Mouse (Mus musculus): ENCODE measurements at regions not wholly inside any gene's neighbourhood (a gene's known extent, or its start where the extent isn't known, plus 50 kb on each side); places are given as distances from the start of the nearest gene placed in this dataset.

DNA sequence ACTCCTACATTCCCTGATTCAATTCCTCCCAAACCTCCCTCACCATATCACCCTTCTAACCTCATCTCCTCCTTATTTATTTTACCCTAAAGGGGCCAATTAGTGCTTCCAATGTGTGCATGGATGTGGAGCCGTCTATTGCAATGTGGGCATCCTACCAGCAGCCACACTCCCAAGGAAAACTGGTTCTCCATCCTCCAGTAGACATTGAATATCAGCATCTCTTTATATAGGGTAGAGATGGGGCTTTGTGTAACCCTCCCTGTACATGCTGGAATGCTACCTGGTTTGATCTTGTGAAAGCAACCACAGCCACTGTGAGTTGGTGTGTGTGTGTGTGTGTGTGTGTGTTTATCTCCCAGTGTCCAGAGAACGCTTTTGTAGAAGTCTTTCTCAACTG is 126.5 kb downstream of the Fam124b start:
- H3K36me3 ChIP-seq (ENCODE audit: control insufficient read depth, insufficient read depth, low read length): no peaks in the 10 kb centered on the region
- H3K4me3 ChIP-seq: no peak overlapping the region
- no peaks in the 10 kb centered on the region for H3K4me1 ChIP-seq (ENCODE audit: control insufficient read depth, insufficient read depth, low read length)
- H3K27me3 ChIP-seq (ENCODE audit: control insufficient read depth, insufficient read depth, low read length): no peaks in the 10 kb centered on the region
- no peak for TF ChIP-seq CTCF (IDR thresholded peaks at IDR 0.05)
- TF ChIP-seq POLR2A (IDR thresholded peaks at IDR 0.05; ENCODE audit: insufficient read depth, low read depth, low read length): no peak
- TF ChIP-seq EP300 (IDR thresholded peaks at IDR 0.05; ENCODE audit: insufficient read depth, low read depth, low read length): no peak
- H3K79me2 ChIP-seq (replicated peaks; ENCODE audit: control insufficient read depth, insufficient read depth, low read length): no peaks in the 10 kb centered on the region
- 59% methylated on average over 2 of the region's 2 CpGs for WGBS
- DNase-seq: no peak
- intact Hi-C loops (cut with DNase I): no loop called here
- no peak overlapping the region for H3K9ac ChIP-seq (ENCODE audit: low read depth, low read length)
- H3K27ac ChIP-seq: no peak overlapping the region; the same call in 1 of the 2 replicates

DNA sequence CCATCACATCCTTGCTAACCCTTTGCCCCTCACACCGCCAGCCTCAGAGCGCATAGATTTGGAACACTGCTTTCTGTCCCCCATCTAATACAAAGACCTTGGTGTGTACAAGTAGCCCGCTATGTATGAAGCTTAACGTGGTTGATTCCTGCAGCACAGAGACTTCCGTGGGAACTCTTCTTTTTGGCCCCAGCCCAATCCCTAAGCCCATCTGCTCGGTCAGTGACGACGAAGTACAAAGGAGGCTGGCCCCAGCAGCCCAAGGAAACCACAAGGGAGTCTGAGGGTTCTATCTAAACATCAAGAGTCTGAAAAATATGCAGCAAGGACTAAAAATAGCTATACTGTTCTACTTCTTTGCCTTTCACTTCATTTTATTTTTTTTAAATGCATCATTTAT is 126.9 kb downstream of the Fam124b start:
- Histone ChIP-seq H3K4me3 (no peak overlapping the region), H3K79me2 (replicated peaks; ENCODE audit: control insufficient read depth, insufficient read depth, low read length) (no peaks in the 10 kb centered on the region), H3K36me3 (ENCODE audit: control insufficient read depth, insufficient read depth, low read length) (no peaks in the 10 kb centered on the region), H3K4me1 (ENCODE audit: control insufficient read depth, insufficient read depth, low read length) (no peaks in the 10 kb centered on the region), H3K27ac (no peak overlapping the region; the same call in 1 of the 2 replicates), H3K27me3 (ENCODE audit: control insufficient read depth, insufficient read depth, low read length) (no peaks in the 10 kb centered on the region), H3K9ac (ENCODE audit: low read depth, low read length) (no peak overlapping the region)
- TF ChIP-seq CTCF (IDR thresholded peaks at IDR 0.05) (no peak), POLR2A (IDR thresholded peaks at IDR 0.05; ENCODE audit: insufficient read depth, low read depth, low read length) (no peak), EP300 (IDR thresholded peaks at IDR 0.05; ENCODE audit: insufficient read depth, low read depth, low read length) (no peak)
- intact Hi-C loops (cut with DNase I): no loop called here
- WGBS: 55% methylated on average over 8 of the region's 8 CpGs
- peak in 1 of 2 experiments; percentile 46 for DNase-seq

DNA sequence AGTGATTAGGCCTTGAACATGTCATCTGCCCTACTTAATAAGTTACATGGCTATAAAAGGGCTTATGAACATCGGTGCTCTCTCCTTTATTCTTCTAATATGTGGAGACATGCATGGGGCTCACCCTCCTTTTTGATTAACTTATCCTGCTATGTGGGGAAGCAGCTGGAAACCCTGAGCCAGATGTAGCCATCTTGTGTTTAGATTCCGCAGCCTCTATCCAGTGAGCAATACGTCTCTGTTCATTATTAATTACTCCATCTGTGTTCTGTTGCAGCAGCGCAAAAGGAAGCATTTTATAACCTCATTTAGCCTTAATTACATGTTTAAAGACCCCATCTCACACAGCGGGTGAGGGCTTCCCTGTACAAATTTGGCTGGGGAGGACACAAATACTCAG is 129.6 kb downstream of the Fam124b start:
- Histone ChIP-seq H3K27ac (no peak overlapping the region), H3K4me1 (ENCODE audit: control insufficient read depth, insufficient read depth, low read length) (no peaks in the 10 kb centered on the region), H3K9ac (ENCODE audit: low read depth, low read length) (no peak overlapping the region), H3K4me3 (no peak overlapping the region), H3K79me2 (replicated peaks; ENCODE audit: control insufficient read depth, insufficient read depth, low read length) (no peaks in the 10 kb centered on the region), H3K27me3 (ENCODE audit: control insufficient read depth, insufficient read depth, low read length) (no peaks in the 10 kb centered on the region), H3K36me3 (ENCODE audit: control insufficient read depth, insufficient read depth, low read length) (no peaks in the 10 kb centered on the region)
- no peak for DNase-seq
- intact Hi-C loops (cut with DNase I): no loop called here
- WGBS: 91% methylated on average over 5 of the region's 5 CpGs
- TF ChIP-seq EP300 (IDR thresholded peaks at IDR 0.05; ENCODE audit: insufficient read depth, low read depth, low read length) (no peak), CTCF (IDR thresholded peaks at IDR 0.05) (no peak), POLR2A (IDR thresholded peaks at IDR 0.05; ENCODE audit: insufficient read depth, low read depth, low read length) (no peak)

DNA sequence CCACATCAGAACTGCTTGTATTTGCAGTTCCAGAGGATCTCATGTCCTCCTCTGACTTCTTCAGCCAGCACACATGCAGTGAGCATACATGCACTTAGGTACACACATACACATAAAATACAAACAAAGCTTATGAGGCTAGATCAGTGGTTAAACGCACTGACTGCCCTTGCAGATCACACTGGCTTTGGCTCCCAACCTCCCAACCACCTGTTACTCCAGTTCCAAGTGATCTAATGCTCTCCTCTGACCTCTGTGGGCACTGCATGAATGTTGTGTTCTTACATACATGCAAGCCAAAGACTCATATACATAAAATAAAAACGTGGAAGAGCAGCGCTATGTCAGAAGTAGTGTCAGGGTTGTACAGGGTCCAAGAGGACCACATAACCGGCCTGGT is 141.9 kb downstream of the Fam124b start:
- DNase-seq: no peak
- no peak overlapping the region for H3K9ac ChIP-seq (ENCODE audit: low read depth, low read length)
- H3K27me3 ChIP-seq (ENCODE audit: control insufficient read depth, insufficient read depth, low read length): no peaks in the 10 kb centered on the region
- H3K4me3 ChIP-seq: no peak overlapping the region
- peaks cover 1% of the 10 kb centered on the region; the same call in 1 of the 2 replicates for H3K4me1 ChIP-seq (ENCODE audit: control insufficient read depth, insufficient read depth, low read length)
- H3K79me2 ChIP-seq (replicated peaks; ENCODE audit: control insufficient read depth, insufficient read depth, low read length): no peaks in the 10 kb centered on the region
- 85% methylated on average over 4 of the region's 4 CpGs for WGBS
- intact Hi-C loops (cut with DNase I): no loop called here
- TF ChIP-seq POLR2A (IDR thresholded peaks at IDR 0.05; ENCODE audit: insufficient read depth, low read depth, low read length) (no peak), EP300 (IDR thresholded peaks at IDR 0.05; ENCODE audit: insufficient read depth, low read depth, low read length) (no peak)
- H3K27ac ChIP-seq: no peak overlapping the region
- H3K36me3 ChIP-seq (ENCODE audit: control insufficient read depth, insufficient read depth, low read length): no peaks in the 10 kb centered on the region

DNA sequence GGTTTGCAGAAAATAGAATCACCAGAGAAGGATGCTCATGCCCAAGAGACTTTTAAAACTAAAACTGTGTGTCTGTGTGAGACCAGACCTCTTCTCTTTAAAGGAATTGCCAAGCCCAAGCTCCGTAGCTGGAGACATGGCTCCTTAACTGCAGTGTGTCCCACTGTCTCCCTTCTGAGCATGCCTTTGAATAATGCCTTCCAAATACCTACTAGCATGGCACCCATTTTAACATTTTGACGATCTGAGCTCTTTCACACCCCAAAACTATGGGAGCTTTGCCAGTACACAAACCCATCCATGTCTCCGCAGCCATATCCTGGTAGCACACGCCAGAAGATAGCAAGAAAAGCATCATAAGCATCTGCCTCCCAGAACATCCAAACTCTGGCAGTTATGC is 143.9 kb downstream of the Fam124b start:
- Histone ChIP-seq H3K4me1 (ENCODE audit: control insufficient read depth, insufficient read depth, low read length) (peaks cover 1% of the 10 kb centered on the region; the same call in 1 of the 2 replicates), H3K79me2 (replicated peaks; ENCODE audit: control insufficient read depth, insufficient read depth, low read length) (no peaks in the 10 kb centered on the region), H3K4me3 (no peak overlapping the region), H3K36me3 (ENCODE audit: control insufficient read depth, insufficient read depth, low read length) (no peaks in the 10 kb centered on the region), H3K27me3 (ENCODE audit: control insufficient read depth, insufficient read depth, low read length) (no peaks in the 10 kb centered on the region), H3K27ac (no peak overlapping the region), H3K9ac (ENCODE audit: low read depth, low read length) (no peak overlapping the region)
- DNase-seq: no peak
- WGBS: 74% methylated on average over 4 of the region's 4 CpGs
- TF ChIP-seq CTCF (IDR thresholded peaks at IDR 0.05): no peak
- no peak for TF ChIP-seq POLR2A (IDR thresholded peaks at IDR 0.05; ENCODE audit: insufficient read depth, low read depth, low read length)
- no peak for TF ChIP-seq EP300 (IDR thresholded peaks at IDR 0.05; ENCODE audit: insufficient read depth, low read depth, low read length)
- intact Hi-C loops (cut with DNase I): no loop called here

DNA sequence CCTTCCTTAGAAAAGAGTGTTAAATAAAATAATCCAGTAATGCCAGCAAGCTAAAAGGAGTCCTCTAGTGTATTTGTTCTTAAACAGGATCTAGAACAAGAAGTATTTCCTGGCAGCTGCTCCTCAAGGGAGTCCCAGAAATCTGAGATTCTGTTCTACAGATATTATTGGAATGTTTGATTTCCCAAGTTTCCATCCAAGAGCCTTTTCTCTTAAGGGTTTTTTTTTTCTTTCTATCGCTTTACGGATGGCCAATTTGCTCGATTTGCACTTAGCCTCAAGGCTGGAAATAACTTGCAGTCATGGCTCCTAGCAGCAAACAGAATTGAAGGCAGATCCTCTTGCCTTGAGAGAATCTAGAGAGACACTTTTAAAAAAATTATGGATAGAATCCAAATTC is 144.3 kb downstream of the Fam124b start:
- no peak for DNase-seq
- Histone ChIP-seq H3K36me3 (ENCODE audit: control insufficient read depth, insufficient read depth, low read length) (no peaks in the 10 kb centered on the region), H3K4me3 (no peak overlapping the region), H3K27me3 (ENCODE audit: control insufficient read depth, insufficient read depth, low read length) (no peaks in the 10 kb centered on the region), H3K79me2 (replicated peaks; ENCODE audit: control insufficient read depth, insufficient read depth, low read length) (no peaks in the 10 kb centered on the region), H3K4me1 (ENCODE audit: control insufficient read depth, insufficient read depth, low read length) (peaks cover 1% of the 10 kb centered on the region; the same call in 1 of the 2 replicates), H3K27ac (no peak overlapping the region), H3K9ac (ENCODE audit: low read depth, low read length) (no peak overlapping the region)
- intact Hi-C loops (cut with DNase I): no loop called here
- TF ChIP-seq CTCF (IDR thresholded peaks at IDR 0.05) (no peak), EP300 (IDR thresholded peaks at IDR 0.05; ENCODE audit: insufficient read depth, low read depth, low read length) (no peak), POLR2A (IDR thresholded peaks at IDR 0.05; ENCODE audit: insufficient read depth, low read depth, low read length) (no peak)
- WGBS: 61% methylated on average over 3 of the region's 3 CpGs

Measured in heart, adult 2 months (tissue).